Mouse (Mus musculus) megakaryocyte, embryonic 14.5 days (primary cell): ENCODE measurements around the gene Ccdc124.

Experiments used
- FLI1 ChIP-seq: IDR thresholded peaks from 2 replicates; pipeline ENCODE4 v1.6.1; 2012; ENCODE audit warnings: low read length, inconsistent platforms, mixed read lengths
- GATA1 ChIP-seq: IDR thresholded peaks from 3 replicates; pipeline ENCODE4 v1.6.1; 2012; ENCODE audit warnings: mixed read lengths, low read length, inconsistent platforms, borderline replicate concordance

- no peak for TF ChIP-seq GATA1
- TF ChIP-seq FLI1: no peak
These were observed 30.8 kb upstream of the Ccdc124 start for GRCm38 (mm10) chr8:70904532-70904931.
